Mouse (Mus musculus): Measurements from ENCODE around the gene Eepd1. TPM values are rescaled to one million over a fixed set of nuclear protein-coding genes. Genes with fewer than 3 reads are reported as not detected.
"Not testable (repeated sequence)": the region's sequence is repeated elsewhere in the genome, so short reads cannot be mapped to it uniquely, and the experiment has no call there.

Eepd1 gene
- 11.0 and 11.3 TPM in 2 replicates for polyA plus RNA-seq (2015; fragmentation: Nextera tagmentation; extraction: Ambion mirVana)

DNA sequence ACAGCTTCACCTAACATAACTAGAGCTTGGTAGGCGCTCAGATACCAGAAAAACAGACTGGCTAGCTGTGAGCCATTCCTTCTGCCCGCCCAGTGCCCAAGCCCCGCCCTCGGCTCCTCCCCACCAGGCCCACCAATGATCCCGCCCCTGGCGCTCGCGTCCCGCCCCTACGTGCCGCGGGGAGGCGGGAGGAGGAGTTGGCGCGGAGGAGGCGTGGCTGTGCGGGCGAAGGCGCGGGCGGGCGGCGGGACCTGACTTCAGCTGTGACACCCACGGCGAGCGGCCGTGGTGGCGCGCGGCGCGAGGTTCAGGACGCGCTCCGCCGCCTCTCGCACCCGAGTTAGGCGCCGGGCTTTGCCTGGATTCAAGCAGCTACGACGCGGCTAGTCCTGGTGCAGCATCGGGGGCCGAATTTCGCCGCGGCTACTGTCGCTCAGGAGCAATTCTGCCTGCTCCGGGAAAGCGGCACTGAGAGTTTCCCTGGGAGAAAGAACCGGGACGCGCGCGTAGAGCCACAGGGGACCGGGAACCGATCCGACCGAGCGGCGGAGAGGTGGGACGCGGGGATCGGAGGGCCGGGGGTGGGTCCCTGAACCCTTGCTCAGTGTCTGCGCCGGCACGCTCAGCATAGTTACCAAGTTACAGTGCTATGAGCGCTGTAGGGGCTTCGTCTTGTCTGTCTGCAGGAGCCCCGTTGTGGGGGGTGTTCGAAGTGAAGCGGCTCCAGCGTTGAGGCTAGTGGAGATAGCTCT, at the start of gene Eepd1:
TSS of gene Eepd1 (plus strand) at position 204 of the 752 bp plus-strand sequence.
- WGBS = under 1% methylated on average over 73 of the region's 75 CpGs
- H3K27me3 ChIP-seq (ENCODE audit: control insufficient read depth, insufficient read depth, low read depth, low read length) = no peaks in the 10 kb centered on the region

DNA sequence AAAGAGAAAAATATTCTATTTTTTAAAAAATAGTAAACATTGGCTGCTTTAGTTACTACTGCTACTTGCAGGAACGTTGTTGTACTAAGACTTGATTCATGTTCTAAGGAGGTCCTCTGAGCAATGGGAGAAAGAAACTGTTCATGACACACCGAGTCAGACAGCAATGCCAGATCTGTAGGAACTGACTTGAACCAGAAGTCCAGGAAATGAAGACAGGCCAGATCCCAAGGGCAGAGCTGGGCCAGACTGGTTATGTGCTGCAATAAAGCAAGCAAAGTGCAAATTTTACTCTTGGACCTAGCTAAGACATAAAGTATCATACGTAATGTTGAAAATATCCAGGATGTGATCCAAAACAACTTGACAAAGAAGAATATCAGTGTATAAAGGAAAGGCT, 42.5 kb upstream of the Eepd1 start:
- no peaks in the 10 kb centered on the region for H3K9me3 ChIP-seq (ENCODE audit: control insufficient read depth, low read length)
- no peak overlapping the region for H3K4me2 ChIP-seq (ENCODE audit: low read depth, low read length)
- no peak for ATAC-seq (ENCODE audit: low read depth)
- H3K9ac ChIP-seq (ENCODE audit: low read length) = no peak overlapping the region
- WGBS = 73% methylated on average over 3 of the region's 3 CpGs
- H3K4me3 ChIP-seq (ENCODE audit: low read length) = no peak overlapping the region
- no peak overlapping the region for H3K27ac ChIP-seq (ENCODE audit: low read length)
- no peaks in the 10 kb centered on the region for H3K36me3 ChIP-seq (ENCODE audit: control insufficient read depth, insufficient read depth, low read length)
- no peaks in the 10 kb centered on the region for H3K27me3 ChIP-seq (ENCODE audit: control insufficient read depth, insufficient read depth, low read depth, low read length)
- no peaks in the 10 kb centered on the region for H3K4me1 ChIP-seq (replicated peaks; ENCODE audit: control insufficient read depth, insufficient read depth, low read length)

More for the DNA sequence above, at the start of gene Eepd1:
- H3K9me3 ChIP-seq (ENCODE audit: control insufficient read depth, low read length) = no peaks in the 10 kb centered on the region
- H3K4me2 ChIP-seq (ENCODE audit: low read depth, low read length) = peak within 1 kb of the TSS; percentile 97
- peak within 1 kb of the TSS; percentile 81 for H3K9ac ChIP-seq (ENCODE audit: low read length)
- H3K4me3 ChIP-seq (ENCODE audit: low read length) = peak within 1 kb of the TSS; percentile 80
- no peaks in the 10 kb centered on the region for H3K36me3 ChIP-seq (ENCODE audit: control insufficient read depth, insufficient read depth, low read length)
- H3K27ac ChIP-seq (ENCODE audit: low read length) = 0 out of 2 replicates have a peak within 1 kb of the TSS, but pooled peaks have one; percentile 22
- peak; percentile 98 for ATAC-seq (ENCODE audit: low read depth)
- H3K4me1 ChIP-seq (replicated peaks; ENCODE audit: control insufficient read depth, insufficient read depth, low read length) = peaks cover 27% of the 10 kb centered on the region

DNA sequence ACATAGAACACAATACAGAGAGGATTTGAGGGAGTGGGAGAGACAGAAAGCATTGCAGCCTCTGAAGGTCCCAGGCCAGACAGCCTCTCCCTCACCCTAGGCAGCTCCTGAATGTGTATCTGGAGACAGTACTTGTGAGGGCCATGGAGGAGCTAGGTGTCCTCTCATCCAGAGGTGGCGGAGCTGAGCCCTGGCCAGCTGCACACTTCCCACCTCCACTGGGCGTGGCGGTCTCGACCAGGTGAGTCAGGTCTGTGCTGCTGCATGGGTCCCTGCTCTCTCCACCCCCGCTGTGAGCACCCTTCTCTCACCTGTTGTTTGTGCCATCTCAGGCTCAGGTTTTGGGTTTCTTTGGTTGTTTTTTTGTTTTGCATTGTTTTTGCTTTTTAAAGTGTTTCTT, 41.3 kb upstream of the Eepd1 start:
- H3K4me1 ChIP-seq (replicated peaks; ENCODE audit: control insufficient read depth, insufficient read depth, low read length); H3K27me3 ChIP-seq (ENCODE audit: control insufficient read depth, insufficient read depth, low read depth, low read length); H3K27ac ChIP-seq (ENCODE audit: low read length); H3K36me3 ChIP-seq (ENCODE audit: control insufficient read depth, insufficient read depth, low read length); H3K9me3 ChIP-seq (ENCODE audit: control insufficient read depth, low read length); ATAC-seq (ENCODE audit: low read depth); H3K4me3 ChIP-seq (ENCODE audit: low read length); H3K9ac ChIP-seq (ENCODE audit: low read length); H3K4me2 ChIP-seq (ENCODE audit: low read depth, low read length): not testable (repeated sequence)
- WGBS = 96% methylated on average over 2 of the region's 5 CpGs

DNA sequence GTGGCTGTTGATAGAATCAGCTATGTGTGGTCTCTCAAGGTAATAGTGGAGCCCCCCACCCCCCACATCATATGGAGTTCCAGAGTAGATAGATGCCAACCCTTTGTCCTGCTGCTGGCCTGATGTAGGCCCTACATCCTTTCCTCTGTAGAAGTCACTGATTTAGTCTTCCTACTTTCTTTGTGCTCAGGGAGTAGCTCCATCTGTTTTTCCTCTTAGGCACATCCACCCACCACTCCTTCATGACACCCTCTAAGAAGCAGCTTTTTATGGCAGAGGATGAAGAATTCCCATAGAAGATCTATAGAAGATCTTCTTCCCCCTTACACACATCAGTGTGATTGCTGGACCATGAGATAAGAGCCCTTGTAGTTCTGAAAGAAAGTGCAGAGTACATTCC, 39.3 kb upstream of the Eepd1 start:
- no peak for ATAC-seq (ENCODE audit: low read depth)
- H3K27ac ChIP-seq (ENCODE audit: low read length) = no peak overlapping the region
- H3K9ac ChIP-seq (ENCODE audit: low read length) = no peak overlapping the region
- H3K36me3 ChIP-seq (ENCODE audit: control insufficient read depth, insufficient read depth, low read length) = no peaks in the 10 kb centered on the region
- no peaks in the 10 kb centered on the region for H3K9me3 ChIP-seq (ENCODE audit: control insufficient read depth, low read length)
- H3K4me1 ChIP-seq (replicated peaks; ENCODE audit: control insufficient read depth, insufficient read depth, low read length) = no peaks in the 10 kb centered on the region
- no peaks in the 10 kb centered on the region for H3K27me3 ChIP-seq (ENCODE audit: control insufficient read depth, insufficient read depth, low read depth, low read length)
- H3K4me3 ChIP-seq (ENCODE audit: low read length) = no peak overlapping the region
- H3K4me2 ChIP-seq (ENCODE audit: low read depth, low read length) = no peak overlapping the region

DNA sequence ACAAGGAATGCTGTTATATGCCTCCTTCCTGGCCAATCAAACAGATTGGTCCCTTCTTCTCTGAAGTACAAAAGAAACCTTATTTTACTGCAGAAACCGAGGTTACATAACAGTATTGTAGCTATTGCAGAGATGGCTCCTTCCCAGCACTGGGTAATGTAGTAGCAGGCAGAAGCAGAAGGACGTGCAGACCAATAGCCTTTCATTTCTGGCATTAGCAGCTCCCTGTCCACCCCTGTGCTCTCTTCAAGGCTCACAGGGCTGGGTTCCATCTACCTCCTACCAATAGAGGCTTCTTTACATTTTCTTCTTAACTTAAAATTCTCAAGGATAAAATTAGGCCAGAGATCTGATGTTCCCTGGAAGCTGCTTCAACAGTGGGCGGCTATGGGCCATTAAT, 38.3 kb upstream of the Eepd1 start:
- Histone ChIP-seq H3K27ac (ENCODE audit: low read length) (no peak overlapping the region), H3K36me3 (ENCODE audit: control insufficient read depth, insufficient read depth, low read length) (no peaks in the 10 kb centered on the region), H3K9ac (ENCODE audit: low read length) (no peak overlapping the region), H3K4me3 (ENCODE audit: low read length) (no peak overlapping the region), H3K27me3 (ENCODE audit: control insufficient read depth, insufficient read depth, low read depth, low read length) (no peaks in the 10 kb centered on the region), H3K4me1 (replicated peaks; ENCODE audit: control insufficient read depth, insufficient read depth, low read length) (no peaks in the 10 kb centered on the region), H3K4me2 (ENCODE audit: low read depth, low read length) (no peak overlapping the region), H3K9me3 (ENCODE audit: control insufficient read depth, low read length) (no peaks in the 10 kb centered on the region)
- ATAC-seq (ENCODE audit: low read depth) = no peak
- WGBS = 61% methylated on average over 3 of the region's 3 CpGs

- Histone ChIP-seq H3K4me2 (ENCODE audit: low read depth, low read length) (no peak overlapping the region), H3K9ac (ENCODE audit: low read length) (no peak overlapping the region), H3K27me3 (ENCODE audit: control insufficient read depth, insufficient read depth, low read depth, low read length) (no peaks in the 10 kb centered on the region), H3K4me1 (replicated peaks; ENCODE audit: control insufficient read depth, insufficient read depth, low read length) (no peaks in the 10 kb centered on the region), H3K36me3 (ENCODE audit: control insufficient read depth, insufficient read depth, low read length) (no peaks in the 10 kb centered on the region), H3K4me3 (ENCODE audit: low read length) (no peak overlapping the region), H3K9me3 (ENCODE audit: control insufficient read depth, low read length) (no peaks in the 10 kb centered on the region), H3K27ac (ENCODE audit: low read length) (no peak overlapping the region)
- no peak for ATAC-seq (ENCODE audit: low read depth)
These were observed 37.8 kb upstream of the Eepd1 start for GRCm38 (mm10) chr9:25443546-25443945.

DNA sequence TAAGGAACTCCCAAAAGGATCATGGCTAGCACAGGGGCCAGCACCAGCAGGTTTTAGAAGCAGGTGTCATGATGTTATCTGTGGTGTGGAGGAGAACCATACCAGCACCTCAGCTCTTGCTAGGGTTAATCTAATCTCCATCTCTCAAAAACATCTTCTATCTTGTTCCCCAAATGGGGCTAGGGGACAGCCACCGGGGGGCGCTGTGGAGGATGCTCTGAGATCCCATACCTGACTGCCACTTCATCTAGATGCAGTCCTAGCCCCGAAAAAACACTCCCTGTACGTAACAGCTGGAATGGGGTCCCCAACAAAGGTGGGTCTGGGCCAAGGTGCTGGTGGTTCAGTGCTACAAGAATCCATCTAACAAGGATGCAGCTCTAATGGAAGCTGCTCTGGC, 31.0 kb upstream of the Eepd1 start:
- Histone ChIP-seq H3K9me3 (ENCODE audit: control insufficient read depth, low read length) (no peaks in the 10 kb centered on the region), H3K4me1 (replicated peaks; ENCODE audit: control insufficient read depth, insufficient read depth, low read length) (no peaks in the 10 kb centered on the region), H3K36me3 (ENCODE audit: control insufficient read depth, insufficient read depth, low read length) (no peaks in the 10 kb centered on the region), H3K27ac (ENCODE audit: low read length) (no peak overlapping the region), H3K4me3 (ENCODE audit: low read length) (no peak overlapping the region), H3K9ac (ENCODE audit: low read length) (no peak overlapping the region), H3K4me2 (ENCODE audit: low read depth, low read length) (no peak overlapping the region), H3K27me3 (ENCODE audit: control insufficient read depth, insufficient read depth, low read depth, low read length) (no peaks in the 10 kb centered on the region)
- WGBS = 54% methylated on average over 4 of the region's 4 CpGs
- ATAC-seq (ENCODE audit: low read depth) = no peak

GRCm38 (mm10) chr9:25455027-25455426, 26.3 kb upstream of the Eepd1 start:
- Histone ChIP-seq H3K4me2 (ENCODE audit: low read depth, low read length) (no peak overlapping the region), H3K9me3 (ENCODE audit: control insufficient read depth, low read length) (no peaks in the 10 kb centered on the region), H3K36me3 (ENCODE audit: control insufficient read depth, insufficient read depth, low read length) (no peaks in the 10 kb centered on the region), H3K4me1 (replicated peaks; ENCODE audit: control insufficient read depth, insufficient read depth, low read length) (no peaks in the 10 kb centered on the region), H3K4me3 (ENCODE audit: low read length) (no peak overlapping the region), H3K27ac (ENCODE audit: low read length) (no peak overlapping the region), H3K27me3 (ENCODE audit: control insufficient read depth, insufficient read depth, low read depth, low read length) (no peaks in the 10 kb centered on the region), H3K9ac (ENCODE audit: low read length) (no peak overlapping the region)
- ATAC-seq (ENCODE audit: low read depth) = no peak
- 69% methylated on average over 2 of the region's 2 CpGs for WGBS

- WGBS = 55% methylated on average over 10 of the region's 10 CpGs
- H3K36me3 ChIP-seq (ENCODE audit: control insufficient read depth, insufficient read depth, low read length) = no peaks in the 10 kb centered on the region
- no peaks in the 10 kb centered on the region for H3K4me1 ChIP-seq (replicated peaks; ENCODE audit: control insufficient read depth, insufficient read depth, low read length)
- no peak overlapping the region for H3K27ac ChIP-seq (ENCODE audit: low read length)
- H3K4me2 ChIP-seq (ENCODE audit: low read depth, low read length) = no peak overlapping the region
- ATAC-seq (ENCODE audit: low read depth) = no peak
- no peak overlapping the region for H3K9ac ChIP-seq (ENCODE audit: low read length)
- H3K4me3 ChIP-seq (ENCODE audit: low read length) = no peak overlapping the region
- no peaks in the 10 kb centered on the region for H3K9me3 ChIP-seq (ENCODE audit: control insufficient read depth, low read length)
- no peaks in the 10 kb centered on the region for H3K27me3 ChIP-seq (ENCODE audit: control insufficient read depth, insufficient read depth, low read depth, low read length)
These were observed 20.4 kb upstream of the Eepd1 start for GRCm38 (mm10) chr9:25460835-25461555.
